Mouse (Mus musculus) ES-Bruce4 (cell line): ENCODE measurements at regions not wholly inside any gene's neighbourhood (a gene's known extent, or its start where the extent isn't known, plus 50 kb on each side); places are given as distances from the start of the nearest gene placed in this dataset.

ENCODE experiments used
- CTCF ChIP-seq: IDR thresholded peaks from one replicate; pipeline ENCODE4 v1.8.1; 2011; ENCODE audit warnings: low read depth, low read length
- EP300 ChIP-seq: IDR thresholded peaks from 2 replicates; pipeline ENCODE4 v1.6.1; 2011; ENCODE audit warnings: low read depth, low read length; ENCODE audit not compliant: insufficient read depth
- POLR2A ChIP-seq: IDR thresholded peaks from one replicate; pipeline ENCODE4 v1.8.1; 2011; ENCODE audit warnings: low read length; ENCODE audit not compliant: insufficient read depth

DNA sequence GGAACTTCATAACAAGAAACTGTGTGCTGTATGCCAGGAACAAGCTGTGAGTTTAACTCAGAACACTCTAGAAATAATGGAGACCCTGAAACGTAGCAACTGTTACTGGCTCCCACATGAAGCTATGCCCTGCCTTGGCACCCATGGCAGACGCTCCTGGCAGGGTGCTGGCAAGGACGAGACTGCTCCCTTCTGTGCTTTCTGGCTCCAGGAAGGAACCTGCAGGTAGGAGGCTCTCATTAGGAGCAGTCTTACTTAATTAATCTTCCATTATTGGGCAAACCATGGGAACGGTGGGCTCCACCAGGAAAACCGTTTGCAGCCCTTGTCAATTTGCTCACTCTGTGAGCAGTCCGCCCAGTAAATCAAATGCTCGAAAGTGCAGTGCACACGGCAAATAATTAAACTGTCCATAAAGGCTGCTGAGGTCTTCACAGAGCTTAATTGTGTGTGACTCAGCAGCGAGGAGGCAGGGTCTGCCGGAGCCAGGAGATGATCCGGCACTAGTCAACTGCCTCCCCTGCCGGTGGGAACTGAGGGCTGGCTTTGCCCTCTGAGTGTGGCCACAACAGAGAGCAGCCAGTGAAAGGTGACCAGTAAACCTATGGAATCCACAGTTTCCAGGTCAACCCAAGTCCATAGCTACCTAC is 285.2 kb upstream of the Zdhhc25 start:
- no peak for TF ChIP-seq CTCF
- no peak for TF ChIP-seq EP300
- no peak for TF ChIP-seq POLR2A
